Mouse (Mus musculus) liver, postnatal 0 days (tissue): ENCODE results near the gene Cyp4a12b. TPM values are rescaled to one million over a fixed set of nuclear protein-coding genes. Genes with fewer than 3 reads are reported as not detected.
"Not testable (repeated sequence)": the region's sequence is repeated elsewhere in the genome, so short reads cannot be mapped to it uniquely, and the experiment has no call there.

ENCODE experiments used
- ATAC-seq: fragments of 200-750 bp; cut with Nextera tagmentation; 2 replicates; pipeline ENCODE4 v1.8.0; 2017; ENCODE audit warnings: mild to moderate bottlenecking, moderate library complexity
- DNase-seq: peaks from one replicate; pipeline ENCODE4 v3.0.0-alpha.2; 2016
- H3K27ac ChIP-seq: fragments of 300-500 bp; sonication (generic); 2 replicates; pipeline ENCODE4 v1.5.1; 2014; ENCODE audit warnings: antibody characterized with exemption, moderate library complexity, mild to moderate bottlenecking, low read depth
- H3K27me3 ChIP-seq: fragments of 300-500 bp; sonication (generic); 2 replicates; pipeline ENCODE4 v1.6.1; 2014; ENCODE audit warnings: low read length, control low read depth, mixed read lengths; ENCODE audit not compliant: insufficient read depth
- H3K36me3 ChIP-seq: fragments of 300-500 bp; sonication (generic); replicated peaks from 2 replicates; pipeline ENCODE4 v1.6.1; 2014; ENCODE audit warnings: mild to moderate bottlenecking, control low read depth, low read length, moderate library complexity, mixed read lengths; ENCODE audit not compliant: insufficient read depth
- H3K4me1 ChIP-seq: fragments of 300-500 bp; sonication (generic); 2 replicates; pipeline ENCODE4 v1.6.1; 2014; ENCODE audit warnings: antibody characterized with exemption, mild to moderate bottlenecking, control low read depth; ENCODE audit not compliant: insufficient read depth
- H3K4me2 ChIP-seq: fragments of 300-500 bp; sonication (generic); 2 replicates; pipeline ENCODE4 v1.6.1; 2014; ENCODE audit warnings: low read depth, mild to moderate bottlenecking, low read length, moderate library complexity, mixed read lengths
- H3K4me3 ChIP-seq: fragments of 300-500 bp; sonication (generic); 2 replicates; pipeline ENCODE4 v1.5.1; 2014; ENCODE audit warnings: low read depth, low read length
- H3K9ac ChIP-seq: fragments of 300-500 bp; sonication (generic); replicated peaks from 2 replicates; pipeline ENCODE4 v1.6.1; 2014; ENCODE audit warnings: mild to moderate bottlenecking, moderate library complexity
- H3K9me3 ChIP-seq: fragments of 300-500 bp; sonication (generic); 2 replicates; pipeline ENCODE4 v1.6.1; 2016; ENCODE audit warnings: mild to moderate bottlenecking, control low read depth, low read length, mixed read lengths
- CTCF ChIP-seq: sonication (generic); IDR thresholded peaks from 2 replicates; pipeline ENCODE4 v1.5.1; 2016; ENCODE audit warnings: antibody characterized with exemption, low read depth
- EP300 ChIP-seq: IDR thresholded peaks from 2 replicates; pipeline ENCODE4 v1.6.1; 2016; ENCODE audit warnings: antibody characterized with exemption, low read depth, mild to moderate bottlenecking
- WGBS: fragments of 180-500 bp; shearing (Covaris S2); extraction: QIAGEN DNeasy Blood & Tissue Kit; methylation state at CpG from one replicate; pipeline ENCODE4 v1.1.7; 2014; ENCODE audit not compliant: insufficient replicate concordance; 5-methylcytosine and 5-hydroxymethylcytosine counted together
- polyA plus RNA-seq: library from polyadenylated mRNA; unstranded; fragments of >200 nt; fragmentation: Nextera tagmentation; extraction: Ambion mirVana; gene quantifications from 2 replicates; pipeline ENCODE4 v1.2.1, GENCODE M21; 2015

The Cyp4a12b gene
- polyA plus RNA-seq, 1 experiment from 2014 or later, result 1.8 TPM

DNA sequence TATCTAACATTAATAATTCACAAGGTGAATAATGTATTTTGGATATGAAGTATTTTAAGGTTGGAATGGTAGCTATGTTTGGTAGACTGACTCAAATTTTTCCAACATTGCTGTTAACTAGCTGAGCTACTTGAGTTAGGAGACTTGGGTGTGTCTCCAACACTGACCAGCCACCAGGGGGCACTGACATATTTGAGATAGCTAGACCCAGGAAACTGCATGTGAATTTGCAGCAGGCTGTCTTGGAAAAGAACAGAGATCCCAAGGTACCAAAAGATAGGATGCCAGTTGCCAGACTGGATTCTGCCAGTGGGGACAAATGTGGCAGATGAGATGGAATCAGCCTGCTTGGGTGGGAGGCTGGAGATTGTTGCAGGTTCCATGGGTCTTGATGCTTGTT is 64.6 kb downstream of the Cyp4a12b start:
- not testable (repeated sequence) for H3K4me3 ChIP-seq, H3K27me3 ChIP-seq, H3K4me2 ChIP-seq, H3K9me3 ChIP-seq, H3K36me3 ChIP-seq, H3K9ac ChIP-seq, H3K4me1 ChIP-seq, H3K27ac ChIP-seq, DNase-seq
- TF ChIP-seq CTCF, result peak; percentile 52
- ATAC-seq, result peak; percentile 55; the same call in 1 of the 2 replicates

GRCm38 (mm10) chr4:115481006-115481652 is 69.7 kb downstream of the Cyp4a12b start:
- TF ChIP-seq CTCF (no peak), EP300 (no peak)
- WGBS, result 34% methylated on average over 6 of the region's 6 CpGs
- no peak overlapping the region for H3K27ac ChIP-seq
- no peak overlapping the region for H3K4me2 ChIP-seq
- no peak overlapping the region for H3K4me3 ChIP-seq
- DNase-seq, result no peak
- H3K9ac ChIP-seq, result no peak overlapping the region
- no peaks in the 10 kb centered on the region for H3K36me3 ChIP-seq
- H3K4me1 ChIP-seq, result no peaks in the 10 kb centered on the region
- H3K27me3 ChIP-seq, result no peaks in the 10 kb centered on the region
- no peak for ATAC-seq
- H3K9me3 ChIP-seq, result no peaks in the 10 kb centered on the region

Other genes with a start within 250 kb of the Cyp4a12b start
- gene Cyp4a29, start 169.5 kb upstream of the Cyp4a12b start, polyA plus RNA-seq, result not detected in 2 replicates
- 5.6 and 7.6 TPM in 2 replicates for gene Cyp4a12a, start 112.6 kb upstream of the Cyp4a12b start, polyA plus RNA-seq
- gene Cyp4a30b, start 41.0 kb downstream of the Cyp4a12b start, polyA plus RNA-seq, result not detected in 2 replicates
- gene Cyp4a14, start 84.5 kb downstream of the Cyp4a12b start, polyA plus RNA-seq, result 935 and 984 TPM in 2 replicates
- 550 and 554 TPM in 2 replicates for gene Cyp4a10, start 106.6 kb downstream of the Cyp4a12b start, polyA plus RNA-seq
- gene Cyp4a31, start 152.0 kb downstream of the Cyp4a12b start, polyA plus RNA-seq, result 108 and 116 TPM in 2 replicates
- gene Cyp4a32, start 189.3 kb downstream of the Cyp4a12b start, polyA plus RNA-seq, result 16.1 and 18.5 TPM in 2 replicates
- 10.5 and 12.6 TPM in 2 replicates for gene Cyp4b1, start 236.1 kb downstream of the Cyp4a12b start, polyA plus RNA-seq